Comparison of ENCODE assay signal across 8 mouse cellular contexts in genomic region chr5:64505227-64505834, GRCm38 (mm10).
DNase-seq lines count a peak whose midpoint lies in the region; ATAC-seq and TF ChIP-seq lines count a peak whose summit lies in the region.

No protein-coding gene starts in this region.

- peak; percentile 75 for ATAC-seq in limb, embryonic 11.5 days (ENCODE audit: insufficient number of reproducible peaks, low FRiP score, low TSS enrichment, low read depth)
- ATAC-seq in midbrain, embryonic 11.5 days (ENCODE audit: low FRiP score), result peak; percentile 83
- peak; percentile 86 for ATAC-seq in stomach, embryonic 14.5 days (ENCODE audit: insufficient number of reproducible peaks, insufficient read depth, low FRiP score, low read depth)

- TF ChIP-seq POLR2A in CH12.LX (IDR thresholded peaks at IDR 0.05; ENCODE audit: low read depth, low read length), result peak; percentile 27; the same call in 1 of the 2 replicates

- intact Hi-C loops in heart, postnatal 36 days (cut with DNase I), result loop anchor here (2.0 kb wide), 1 partner anchor 217 kb away; no protein-coding TSS in a partner anchor

- peak overlapping the region; percentile 73 for H3K9ac ChIP-seq in CH12.LX (ENCODE audit: insufficient read depth, low read depth)
- H3K9ac ChIP-seq in limb, embryonic 11.5 days (ENCODE audit: low read length), result no peak overlapping the region
- H3K9ac ChIP-seq in midbrain, embryonic 11.5 days (ENCODE audit: low read length), result peak overlapping the region; percentile 53
- H3K9ac ChIP-seq in stomach, embryonic 14.5 days (replicated peaks; ENCODE audit: low read depth, low read length), result no peak overlapping the region

- no peaks in the 10 kb centered on the region for H3K36me3 ChIP-seq in CH12.LX (replicated peaks in 1 of 2; ENCODE audit: control insufficient read depth in 1 of 2, insufficient read depth in 1 of 2, low read length in 1 of 2)
- no peaks in the 10 kb centered on the region for H3K36me3 ChIP-seq in forebrain, embryonic 10.5 days (replicated peaks)
- no peaks in the 10 kb centered on the region for H3K36me3 ChIP-seq in limb, embryonic 11.5 days (ENCODE audit: control insufficient read depth, insufficient read depth, low read length)
- no peaks in the 10 kb centered on the region for H3K36me3 ChIP-seq in midbrain, embryonic 11.5 days (ENCODE audit: control insufficient read depth, insufficient read depth, low read length)
- H3K36me3 ChIP-seq in stomach, embryonic 14.5 days (ENCODE audit: control insufficient read depth, insufficient read depth, low read length), result no peaks in the 10 kb centered on the region

- H3K27me3 ChIP-seq in CH12.LX (replicated peaks), result peaks cover 2% of the 10 kb centered on the region
- H3K27me3 ChIP-seq in forebrain, embryonic 10.5 days (ENCODE audit: poor library complexity, severe bottlenecking), result 0 out of 2 replicates have a peak, but pooled peaks cover 5% of the 10 kb centered on the region
- no peaks in the 10 kb centered on the region for H3K27me3 ChIP-seq in limb, embryonic 11.5 days (ENCODE audit: control insufficient read depth, insufficient read depth, low read length)
- no peaks in the 10 kb centered on the region for H3K27me3 ChIP-seq in midbrain, embryonic 11.5 days (ENCODE audit: control insufficient read depth, insufficient read depth, low read length)
- no peaks in the 10 kb centered on the region for H3K27me3 ChIP-seq in stomach, embryonic 14.5 days (ENCODE audit: control insufficient read depth, insufficient read depth, low read length)

- H3K9me3 ChIP-seq in CH12.LX (replicated peaks; ENCODE audit: low read length), result no peaks in the 10 kb centered on the region
- H3K9me3 ChIP-seq in forebrain, embryonic 10.5 days, result no peaks in the 10 kb centered on the region
- no peaks in the 10 kb centered on the region for H3K9me3 ChIP-seq in limb, embryonic 11.5 days (ENCODE audit: control insufficient read depth, low read length)
- H3K9me3 ChIP-seq in midbrain, embryonic 11.5 days (ENCODE audit: control insufficient read depth, low read length), result no peaks in the 10 kb centered on the region
- H3K9me3 ChIP-seq in stomach, embryonic 14.5 days (ENCODE audit: control insufficient read depth, low read depth, low read length), result no peaks in the 10 kb centered on the region

- peaks cover 3 to 23% of the 10 kb centered on the region in 2 experiments; a peak in 3 of 4 replicates for H3K4me1 ChIP-seq in CH12.LX (ENCODE audit: control insufficient read depth in 1 of 2, insufficient read depth in 2 of 2)
- H3K4me1 ChIP-seq in forebrain, embryonic 10.5 days, result peaks cover 46% of the 10 kb centered on the region
- peaks cover 6% of the 10 kb centered on the region for H3K4me1 ChIP-seq in limb, embryonic 11.5 days (ENCODE audit: control insufficient read depth, insufficient read depth, low read length)
- peaks cover 13% of the 10 kb centered on the region; the same call in 1 of the 2 replicates for H3K4me1 ChIP-seq in midbrain, embryonic 11.5 days (ENCODE audit: control insufficient read depth, insufficient read depth, low read length)
- H3K4me1 ChIP-seq in stomach, embryonic 14.5 days (ENCODE audit: control insufficient read depth, insufficient read depth, low read length), result peaks cover 22% of the 10 kb centered on the region; the same call in 1 of the 2 replicates

- dilution Hi-C loops in CH12.LX (cut with MboI; ENCODE audit: extremely low pct_ligation_motif_present, extremely low pct_unique_long_range_greater_than_20kb, low sequenced_read_pairs), result no loop called here

- in situ Hi-C loops in CH12.LX (cut with MboI; ENCODE audit: low pct_ligation_motif_present, low pct_unique_long_range_greater_than_20kb, low sequenced_read_pairs), result loop anchor here (5.0 to 25.0 kb wide), 2 partner anchors 107 to 307 kb away; no protein-coding TSS in a partner anchor

- peak; percentile 47 for DNase-seq in CH12.LX (ENCODE audit: extremely low read depth)
- peak; percentile 56 to 58 for DNase-seq in adrenal gland, adult 18-20 months (ENCODE audit: low spot score in 2 of 2)
- DNase-seq in forebrain, embryonic 10.5 days (ENCODE audit: extremely low spot score, low spot score), result peak; percentile 71
- peak; percentile 56 to 66 for DNase-seq in heart, postnatal 36 days
- DNase-seq in limb, embryonic 11.5 days (ENCODE audit: low spot score), result peak; percentile 78
- DNase-seq in midbrain, embryonic 11.5 days (ENCODE audit: low spot score, missing footprints), result peak; percentile 94
- no peak for DNase-seq in cerebellum, adult 9-10 months

- no peak for TF ChIP-seq EP300 in CH12.LX (IDR thresholded peaks at IDR 0.05; ENCODE audit: low read length)

- H3K27ac ChIP-seq in CH12.LX (ENCODE audit: insufficient read depth, low read depth), result no peak overlapping the region
- peak overlapping the region; percentile 82 for H3K27ac ChIP-seq in forebrain, embryonic 10.5 days
- H3K27ac ChIP-seq in limb, embryonic 11.5 days (replicated peaks; ENCODE audit: low read depth, low read length), result no peak overlapping the region
- H3K27ac ChIP-seq in midbrain, embryonic 11.5 days (ENCODE audit: low read depth, low read length), result peak overlapping the region; percentile 48
- H3K27ac ChIP-seq in stomach, embryonic 14.5 days (ENCODE audit: low read length), result peak overlapping the region; percentile 86

- TF ChIP-seq RAD21 in CH12.LX (IDR thresholded peaks at IDR 0.05; ENCODE audit: low read depth, low read length), result no peak

- under 1% methylated on average over 17 of the region's 17 CpGs for WGBS in forebrain, embryonic 10.5 days
- WGBS in limb, embryonic 11.5 days, result under 1% methylated on average over 16 of the region's 17 CpGs
- WGBS in midbrain, embryonic 11.5 days, result under 1% methylated on average over 16 of the region's 17 CpGs
- WGBS in stomach, embryonic 14.5 days, result 2% methylated on average over 17 of the region's 17 CpGs

- TF ChIP-seq CTCF in CH12.LX (conservative IDR thresholded peaks at IDR 0.05 in 1 of 2, IDR thresholded peaks at IDR 0.05 in 1 of 2; ENCODE audit: low read depth in 2 of 2, low read length in 2 of 2), result no peak

- H3K4me2 ChIP-seq in CH12.LX (ENCODE audit: insufficient read depth, low read depth, poor library complexity, severe bottlenecking), result peak overlapping the region; percentile 97
- peak overlapping the region; percentile 39 for H3K4me2 ChIP-seq in limb, embryonic 11.5 days (ENCODE audit: low read depth, severe bottlenecking)
- H3K4me2 ChIP-seq in midbrain, embryonic 11.5 days, result peak overlapping the region; percentile 56
- H3K4me2 ChIP-seq in stomach, embryonic 14.5 days (replicated peaks; ENCODE audit: low read depth, low read length), result peak overlapping the region; percentile 50

- no peaks in the 10 kb centered on the region for H3K79me2 ChIP-seq in CH12.LX (replicated peaks; ENCODE audit: control insufficient read depth, extremely low read depth, insufficient read depth, poor library complexity, severe bottlenecking)

- peak overlapping the region; percentile 49 to 52 (median 49) for H3K4me3 ChIP-seq in CH12.LX (replicated peaks in 1 of 3; ENCODE audit: low read depth in 2 of 3, low read length in 2 of 3, poor library complexity in 1 of 3)
- peak overlapping the region; percentile 40 for H3K4me3 ChIP-seq in forebrain, embryonic 10.5 days
- H3K4me3 ChIP-seq in limb, embryonic 11.5 days (ENCODE audit: low read depth, low read length), result no peak overlapping the region
- peak overlapping the region; percentile 23; the same call in 1 of the 2 replicates for H3K4me3 ChIP-seq in midbrain, embryonic 11.5 days (ENCODE audit: low read depth, low read length)
- H3K4me3 ChIP-seq in stomach, embryonic 14.5 days (ENCODE audit: low read depth, low read length), result peak overlapping the region; percentile 15

TF ChIP-seq in CH12.LX, 34 proteins besides CTCF, POLR2A, EP300 and RAD21:
- TF ChIP-seq ZKSCAN1 (IDR thresholded peaks at IDR 0.05; ENCODE audit: borderline replicate concordance, low read depth, low read length) (no peak), ELF1 (IDR thresholded peaks at IDR 0.05; ENCODE audit: low read depth, low read length) (peak; percentile 54; the same call in 1 of the 2 replicates), CHD2 (IDR thresholded peaks at IDR 0.05; ENCODE audit: low read length) (no peak), POLR2AphosphoS2 (IDR thresholded peaks at IDR 0.05; ENCODE audit: low read depth, low read length) (no peak), MYC (IDR thresholded peaks at IDR 0.05; ENCODE audit: low read depth, low read length) (peak; percentile 20; the same call in 1 of the 2 replicates), NRF1 (IDR thresholded peaks at IDR 0.05; ENCODE audit: low read depth, low read length) (peak; percentile 68), BHLHE40 (IDR thresholded peaks at IDR 0.05; ENCODE audit: low read depth, low read length) (no peak; the same call in 1 of the 2 replicates), MAZ (IDR thresholded peaks at IDR 0.05; ENCODE audit: low read depth, low read length) (0 out of 2 replicates have a peak, but pooled peaks have one; percentile 20), ZNF384 (IDR thresholded peaks at IDR 0.05; ENCODE audit: low read depth, low read length) (peak; percentile 96), UBTF (IDR thresholded peaks at IDR 0.05; ENCODE audit: low read depth, low read length) (no peak), MAX (IDR thresholded peaks at IDR 0.05; ENCODE audit: low read length) (peak; percentile 32; the same call in 1 of the 2 replicates), CHD1 (IDR thresholded peaks at IDR 0.05; ENCODE audit: low read depth, low read length) (0 out of 2 replicates have a peak, but pooled peaks have one; percentile 66), PAX5 (IDR thresholded peaks at IDR 0.05; ENCODE audit: low read length) (no peak), ZC3H11A (IDR thresholded peaks at IDR 0.05; ENCODE audit: low read depth, low read length) (no peak), HCFC1 (IDR thresholded peaks at IDR 0.05; ENCODE audit: low read depth, low read length) (peak; percentile 28; the same call in 1 of the 2 replicates), SIN3A (IDR thresholded peaks at IDR 0.05; ENCODE audit: low read length) (0 out of 2 replicates have a peak, but pooled peaks have one; percentile 22), SMC3 (IDR thresholded peaks at IDR 0.05; ENCODE audit: low read depth, low read length) (peak; percentile 7; the same call in 1 of the 2 replicates), MXI1 (IDR thresholded peaks at IDR 0.05; ENCODE audit: low read depth, low read length) (peak; percentile 54; the same call in 1 of the 2 replicates)

Comparison
In these comparisons a context has a peak if more than half of its experiments do, and no peak if none do; other contexts are left out.
1. H3K27ac ChIP-seq: peak in forebrain, embryonic 10.5 days (single experiment), midbrain, embryonic 11.5 days (single experiment) and stomach, embryonic 14.5 days (single experiment); none in CH12.LX (single experiment) and limb, embryonic 11.5 days (single experiment).
2. H3K4me2 ChIP-seq: peak in every context shown above with its lines; median percentile 97 in CH12.LX; 56 in midbrain, embryonic 11.5 days; 50 in stomach, embryonic 14.5 days; 39 in limb, embryonic 11.5 days.
3. H3K9ac ChIP-seq: peak in CH12.LX (single experiment) and midbrain, embryonic 11.5 days (single experiment); none in limb, embryonic 11.5 days (single experiment) and stomach, embryonic 14.5 days (single experiment).
4. Peak in every context shown above with its lines, with median percentiles within 50 percentile points of each other: ATAC-seq.